Mouse (Mus musculus): ENCODE results near the gene Ppp1r14b. TPM values are rescaled to one million over a fixed set of nuclear protein-coding genes. Genes with fewer than 3 reads are reported as not detected.
A peak's percentile ranks its signal among the peaks of the same experiment; 100 is the strongest.
"Not testable (repeated sequence)": the region's sequence is repeated elsewhere in the genome, so short reads cannot be mapped to it uniquely, and the experiment has no call there.

The Ppp1r14b gene
- polyA plus RNA-seq, 1 experiment from 2014 or later: 224 TPM

- Histone ChIP-seq H3K4me1 (peaks cover 54% of the 10 kb centered on the region), H3K4me2 (replicated peaks) (no peak overlapping the region), H3K4me3 (replicated peaks) (no peak overlapping the region), H3K27ac (replicated peaks) (no peak overlapping the region), H3K27me3 (no peaks in the 10 kb centered on the region), H3K36me3 (0 out of 2 replicates have a peak, but pooled peaks cover under 1% of the 10 kb centered on the region), H3K9ac (no peak overlapping the region), H3K9me3 (replicated peaks) (no peaks in the 10 kb centered on the region)
- WGBS: 87% methylated on average over 6 of the region's 6 CpGs
- ATAC-seq (ENCODE audit: insufficient number of reproducible peaks, low FRiP score, low TSS enrichment, low read depth): no peak
Measured at GRCm38 (mm10) chr19:6990712-6991111, 15.9 kb downstream of the Ppp1r14b start.

- H3K4me2 ChIP-seq (replicated peaks): not testable (repeated sequence)
Measured at GRCm38 (mm10) chr19:6991166-6991565, 16.4 kb downstream of the Ppp1r14b start.

GRCm38 (mm10) chr19:6992011-6992858 is 17.5 kb downstream of the Ppp1r14b start, which contains the start of gene Dnajc4:
Gene Dnajc4 (minus strand): TSS chr19:6992572.
- no peaks in the 10 kb centered on the region for H3K36me3 ChIP-seq
- ATAC-seq (ENCODE audit: insufficient number of reproducible peaks, low FRiP score, low TSS enrichment, low read depth): peak; percentile 94
- H3K4me1 ChIP-seq: peaks cover 53% of the 10 kb centered on the region

More at GRCm38 (mm10) chr19:6991166-6991565, 16.4 kb downstream of the Ppp1r14b start:
- H3K36me3 ChIP-seq; ATAC-seq (ENCODE audit: insufficient number of reproducible peaks, low FRiP score, low TSS enrichment, low read depth); H3K4me3 ChIP-seq (replicated peaks); H3K9ac ChIP-seq; H3K27me3 ChIP-seq; H3K27ac ChIP-seq (replicated peaks); H3K9me3 ChIP-seq (replicated peaks): not testable (repeated sequence)
- peaks cover 50% of the 10 kb centered on the region for H3K4me1 ChIP-seq
- 87% methylated on average over 6 of the region's 6 CpGs for WGBS

GRCm38 (mm10) chr19:6993011-6993770 is 18.4 kb downstream of the Ppp1r14b start:
- H3K36me3 ChIP-seq: no peaks in the 10 kb centered on the region
- H3K27ac ChIP-seq (replicated peaks): peak overlapping the region; percentile 48; the same call in 1 of the 2 replicates
- ATAC-seq (ENCODE audit: insufficient number of reproducible peaks, low FRiP score, low TSS enrichment, low read depth): no peak
- H3K4me2 ChIP-seq (replicated peaks): peak overlapping the region; percentile 89
- no peaks in the 10 kb centered on the region for H3K27me3 ChIP-seq
- peak overlapping the region; percentile 39 for H3K9ac ChIP-seq
- no peaks in the 10 kb centered on the region for H3K9me3 ChIP-seq (replicated peaks)
- peak overlapping the region; percentile 58 for H3K4me3 ChIP-seq (replicated peaks)
- WGBS: 57% methylated on average over 14 of the region's 14 CpGs
- H3K4me1 ChIP-seq: peaks cover 55% of the 10 kb centered on the region

More at GRCm38 (mm10) chr19:6992011-6992858, 17.5 kb downstream of the Ppp1r14b start, which contains the start of gene Dnajc4:
- H3K9me3 ChIP-seq (replicated peaks): no peaks in the 10 kb centered on the region
- peak within 1 kb of the TSS; percentile 44 for H3K9ac ChIP-seq
- peak within 1 kb of the TSS; percentile 52 for H3K27ac ChIP-seq (replicated peaks)
- H3K4me3 ChIP-seq (replicated peaks): peak within 1 kb of the TSS; percentile 58
- no peaks in the 10 kb centered on the region for H3K27me3 ChIP-seq
- WGBS: 2% methylated on average over 37 of the region's 37 CpGs
- peak within 1 kb of the TSS; percentile 89 for H3K4me2 ChIP-seq (replicated peaks)

- no peak for ATAC-seq (ENCODE audit: insufficient number of reproducible peaks, low FRiP score, low TSS enrichment, low read depth)
- peaks cover 52% of the 10 kb centered on the region for H3K4me1 ChIP-seq
- H3K4me2 ChIP-seq (replicated peaks): no peak overlapping the region
- H3K9me3 ChIP-seq (replicated peaks): no peaks in the 10 kb centered on the region
- H3K9ac ChIP-seq: no peak overlapping the region
- WGBS: 90% methylated on average over 8 of the region's 8 CpGs
- peaks cover 7% of the 10 kb centered on the region for H3K36me3 ChIP-seq
- no peak overlapping the region for H3K27ac ChIP-seq (replicated peaks)
- H3K27me3 ChIP-seq: no peaks in the 10 kb centered on the region
- H3K4me3 ChIP-seq (replicated peaks): no peak overlapping the region
Measured at GRCm38 (mm10) chr19:6994002-6994401, 19.2 kb downstream of the Ppp1r14b start.

- H3K4me3 ChIP-seq (replicated peaks): peak overlapping the region; percentile 53; the same call in 1 of the 2 replicates
- H3K4me1 ChIP-seq: peaks cover 52% of the 10 kb centered on the region
- 0 out of 2 replicates have a peak overlapping the region, but pooled peaks have one; percentile 76 for H3K4me2 ChIP-seq (replicated peaks)
- H3K9ac ChIP-seq: no peak overlapping the region
- no peak overlapping the region for H3K27ac ChIP-seq (replicated peaks)
- no peaks in the 10 kb centered on the region for H3K9me3 ChIP-seq (replicated peaks)
- H3K36me3 ChIP-seq: peaks cover 12% of the 10 kb centered on the region
- ATAC-seq (ENCODE audit: insufficient number of reproducible peaks, low FRiP score, low TSS enrichment, low read depth): no peak
- H3K27me3 ChIP-seq: no peaks in the 10 kb centered on the region
- WGBS: 81% methylated on average over 8 of the region's 8 CpGs
Measured at GRCm38 (mm10) chr19:6994489-6994888, 19.7 kb downstream of the Ppp1r14b start.

GRCm38 (mm10) chr19:6995255-6995991 is 20.7 kb downstream of the Ppp1r14b start:
- 41% methylated on average over 21 of the region's 21 CpGs for WGBS

GRCm38 (mm10) chr19:6996006-6996405 is 21.2 kb downstream of the Ppp1r14b start, which contains the start of the genes Nudt22 and Trpt1:
Gene Nudt22 (minus strand): TSS chr19:6996117.
Gene Trpt1 (plus strand): TSS chr19:6996131.
- H3K4me2 ChIP-seq (replicated peaks): peak within 1 kb of the TSS; percentile 76
- no peaks in the 10 kb centered on the region for H3K27me3 ChIP-seq
- H3K4me1 ChIP-seq: peaks cover 47% of the 10 kb centered on the region
- ATAC-seq (ENCODE audit: insufficient number of reproducible peaks, low FRiP score, low TSS enrichment, low read depth): peak; percentile 74
- H3K9ac ChIP-seq: peak within 1 kb of the TSS; percentile 59
- no peaks in the 10 kb centered on the region for H3K9me3 ChIP-seq (replicated peaks)
- H3K4me3 ChIP-seq (replicated peaks): peak within 1 kb of the TSS; percentile 53
- WGBS: under 1% methylated on average over 24 of the region's 24 CpGs
- H3K36me3 ChIP-seq: peaks cover 21% of the 10 kb centered on the region
- H3K27ac ChIP-seq (replicated peaks): peak within 1 kb of the TSS; percentile 68

More at GRCm38 (mm10) chr19:6995255-6995991, 20.7 kb downstream of the Ppp1r14b start:
- H3K4me1 ChIP-seq: peaks cover 52% of the 10 kb centered on the region
- H3K4me3 ChIP-seq (replicated peaks): peak overlapping the region; percentile 53
- peak overlapping the region; percentile 76 for H3K4me2 ChIP-seq (replicated peaks)
- H3K9ac ChIP-seq: peak overlapping the region; percentile 59
- peaks cover 20% of the 10 kb centered on the region for H3K36me3 ChIP-seq
- H3K9me3 ChIP-seq (replicated peaks): no peaks in the 10 kb centered on the region
- H3K27me3 ChIP-seq: no peaks in the 10 kb centered on the region
- no peak for ATAC-seq (ENCODE audit: insufficient number of reproducible peaks, low FRiP score, low TSS enrichment, low read depth)
- peak overlapping the region; percentile 34; the same call in 1 of the 2 replicates for H3K27ac ChIP-seq (replicated peaks)

- no peak for ATAC-seq (ENCODE audit: insufficient number of reproducible peaks, low FRiP score, low TSS enrichment, low read depth)
- no peaks in the 10 kb centered on the region for H3K27me3 ChIP-seq
- 80% methylated on average over 9 of the region's 9 CpGs for WGBS
- H3K4me2 ChIP-seq (replicated peaks): no peak overlapping the region
- peaks cover 21% of the 10 kb centered on the region for H3K36me3 ChIP-seq
- no peaks in the 10 kb centered on the region for H3K9me3 ChIP-seq (replicated peaks)
- H3K4me1 ChIP-seq: peaks cover 37% of the 10 kb centered on the region
- H3K4me3 ChIP-seq (replicated peaks): no peak overlapping the region
- no peak overlapping the region for H3K27ac ChIP-seq (replicated peaks)
- H3K9ac ChIP-seq: no peak overlapping the region
Measured at GRCm38 (mm10) chr19:6997721-6998290, 23.0 kb downstream of the Ppp1r14b start.

GRCm38 (mm10) chr19:6999360-7000063 is 24.7 kb downstream of the Ppp1r14b start:
- Histone ChIP-seq H3K9ac (no peak overlapping the region), H3K4me3 (replicated peaks) (no peak overlapping the region), H3K4me1 (peaks cover 30% of the 10 kb centered on the region), H3K36me3 (peaks cover 21% of the 10 kb centered on the region), H3K27me3 (no peaks in the 10 kb centered on the region), H3K4me2 (replicated peaks) (no peak overlapping the region), H3K9me3 (replicated peaks) (no peaks in the 10 kb centered on the region), H3K27ac (replicated peaks) (no peak overlapping the region)
- ATAC-seq (ENCODE audit: insufficient number of reproducible peaks, low FRiP score, low TSS enrichment, low read depth): no peak
- WGBS: 93% methylated on average over 19 of the region's 19 CpGs
